Mouse (Mus musculus): ENCODE measurements around the gene Olfr1054. TPM values are rescaled to one million over a fixed set of nuclear protein-coding genes. Genes with fewer than 3 reads are reported as not detected.

Olfr1054 gene
- polyA plus RNA-seq (2014; fragmentation: Illumina TruSeq; extraction: RNeasy Lipid Tissue Mini Kit (QIAGEN cat#74804); ENCODE audit: low read depth, low replicate concordance), result not detected

GRCm38 (mm10) chr2:86335333-86335732 is at the start of gene Olfr1054:
Gene Olfr1054 (minus strand): TSS chr2:86335433.

GRCm38 (mm10) chr2:86378293-86378692 is 43.1 kb upstream of the Olfr1054 start, which contains the start of gene Olfr1057:
Gene Olfr1057 (minus strand): TSS chr2:86378393.

GRCm38 (mm10) chr2:86362369-86362768 is 27.1 kb upstream of the Olfr1054 start, which contains the start of gene Olfr1056:
Gene Olfr1056 (minus strand): TSS chr2:86362469.

GRCm38 (mm10) chr2:86350184-86350583 is 15.0 kb upstream of the Olfr1054 start, which contains the start of gene Olfr1055:
Gene Olfr1055 (minus strand): TSS chr2:86350284.

GRCm38 (mm10) chr2:86315184-86315583 is 20.0 kb downstream of the Olfr1054 start, which contains the start of gene Olfr1053:
Gene Olfr1053 (minus strand): TSS chr2:86315284.

GRCm38 (mm10) chr2:86292155-86292554 is 43.1 kb downstream of the Olfr1054 start, which contains the start of gene Olfr1052:
Gene Olfr1052 (plus strand): TSS chr2:86292455.

Other genes with a start within 250 kb of the Olfr1054 start
- gene Olfr1037, start 248.0 kb downstream of the Olfr1054 start, polyA plus RNA-seq (2014; fragmentation: Illumina TruSeq; extraction: RNeasy Lipid Tissue Mini Kit (QIAGEN cat#74804); ENCODE audit: low read depth, low replicate concordance), result not detected
- gene Olfr1039, start 199.5 kb downstream of the Olfr1054 start, polyA plus RNA-seq (2014; fragmentation: Illumina TruSeq; extraction: RNeasy Lipid Tissue Mini Kit (QIAGEN cat#74804); ENCODE audit: low read depth, low replicate concordance), result not detected
- not detected for gene Olfr1040, start 188.7 kb downstream of the Olfr1054 start, polyA plus RNA-seq (2014; fragmentation: Illumina TruSeq; extraction: RNeasy Lipid Tissue Mini Kit (QIAGEN cat#74804); ENCODE audit: low read depth, low replicate concordance)
- gene Olfr1042, start 173.6 kb downstream of the Olfr1054 start, polyA plus RNA-seq (2014; fragmentation: Illumina TruSeq; extraction: RNeasy Lipid Tissue Mini Kit (QIAGEN cat#74804); ENCODE audit: low read depth, low replicate concordance), result not detected
- not detected for gene Olfr1043, start 167.9 kb downstream of the Olfr1054 start, polyA plus RNA-seq (2014; fragmentation: Illumina TruSeq; extraction: RNeasy Lipid Tissue Mini Kit (QIAGEN cat#74804); ENCODE audit: low read depth, low replicate concordance)
- gene Olfr1044, start 157.6 kb downstream of the Olfr1054 start, polyA plus RNA-seq (2014; fragmentation: Illumina TruSeq; extraction: RNeasy Lipid Tissue Mini Kit (QIAGEN cat#74804); ENCODE audit: low read depth, low replicate concordance), result not detected
- not detected for gene Olfr52, start 149.8 kb downstream of the Olfr1054 start, polyA plus RNA-seq (2014; fragmentation: Illumina TruSeq; extraction: RNeasy Lipid Tissue Mini Kit (QIAGEN cat#74804); ENCODE audit: low read depth, low replicate concordance)
- not detected for gene Olfr1045, start 132.4 kb downstream of the Olfr1054 start, polyA plus RNA-seq (2014; fragmentation: Illumina TruSeq; extraction: RNeasy Lipid Tissue Mini Kit (QIAGEN cat#74804); ENCODE audit: low read depth, low replicate concordance)
- not detected for gene Olfr1046, start 116.1 kb downstream of the Olfr1054 start, polyA plus RNA-seq (2014; fragmentation: Illumina TruSeq; extraction: RNeasy Lipid Tissue Mini Kit (QIAGEN cat#74804); ENCODE audit: low read depth, low replicate concordance)
- gene Olfr1047, start 104.0 kb downstream of the Olfr1054 start, polyA plus RNA-seq (2014; fragmentation: Illumina TruSeq; extraction: RNeasy Lipid Tissue Mini Kit (QIAGEN cat#74804); ENCODE audit: low read depth, low replicate concordance), result not detected
- gene Olfr1048, start 95.1 kb downstream of the Olfr1054 start, polyA plus RNA-seq (2014; fragmentation: Illumina TruSeq; extraction: RNeasy Lipid Tissue Mini Kit (QIAGEN cat#74804); ENCODE audit: low read depth, low replicate concordance), result not detected
- gene Olfr1049, start 77.1 kb downstream of the Olfr1054 start, polyA plus RNA-seq (2014; fragmentation: Illumina TruSeq; extraction: RNeasy Lipid Tissue Mini Kit (QIAGEN cat#74804); ENCODE audit: low read depth, low replicate concordance), result not detected
- not detected for gene Olfr1051, start 56.3 kb downstream of the Olfr1054 start, polyA plus RNA-seq (2014; fragmentation: Illumina TruSeq; extraction: RNeasy Lipid Tissue Mini Kit (QIAGEN cat#74804); ENCODE audit: low read depth, low replicate concordance)
- gene Olfr1052, start 43.0 kb downstream of the Olfr1054 start, polyA plus RNA-seq (2014; fragmentation: Illumina TruSeq; extraction: RNeasy Lipid Tissue Mini Kit (QIAGEN cat#74804); ENCODE audit: low read depth, low replicate concordance), result not detected
- not detected for gene Olfr1053, start 20.1 kb downstream of the Olfr1054 start, polyA plus RNA-seq (2014; fragmentation: Illumina TruSeq; extraction: RNeasy Lipid Tissue Mini Kit (QIAGEN cat#74804); ENCODE audit: low read depth, low replicate concordance)
- not detected for gene Olfr1055, start 14.9 kb upstream of the Olfr1054 start, polyA plus RNA-seq (2014; fragmentation: Illumina TruSeq; extraction: RNeasy Lipid Tissue Mini Kit (QIAGEN cat#74804); ENCODE audit: low read depth, low replicate concordance)
- gene Olfr1056, start 27.0 kb upstream of the Olfr1054 start, polyA plus RNA-seq (2014; fragmentation: Illumina TruSeq; extraction: RNeasy Lipid Tissue Mini Kit (QIAGEN cat#74804); ENCODE audit: low read depth, low replicate concordance), result not detected
- not detected for gene Olfr1057, start 43.0 kb upstream of the Olfr1054 start, polyA plus RNA-seq (2014; fragmentation: Illumina TruSeq; extraction: RNeasy Lipid Tissue Mini Kit (QIAGEN cat#74804); ENCODE audit: low read depth, low replicate concordance)
- gene Olfr1058, start 53.1 kb upstream of the Olfr1054 start, polyA plus RNA-seq (2014; fragmentation: Illumina TruSeq; extraction: RNeasy Lipid Tissue Mini Kit (QIAGEN cat#74804); ENCODE audit: low read depth, low replicate concordance), result not detected
- gene Olfr1061, start 78.6 kb upstream of the Olfr1054 start, polyA plus RNA-seq (2014; fragmentation: Illumina TruSeq; extraction: RNeasy Lipid Tissue Mini Kit (QIAGEN cat#74804); ENCODE audit: low read depth, low replicate concordance), result not detected
- gene Olfr1062, start 91.3 kb upstream of the Olfr1054 start, polyA plus RNA-seq (2014; fragmentation: Illumina TruSeq; extraction: RNeasy Lipid Tissue Mini Kit (QIAGEN cat#74804); ENCODE audit: low read depth, low replicate concordance), result not detected
- gene Olfr1065, start 115.2 kb upstream of the Olfr1054 start, polyA plus RNA-seq (2014; fragmentation: Illumina TruSeq; extraction: RNeasy Lipid Tissue Mini Kit (QIAGEN cat#74804); ENCODE audit: low read depth, low replicate concordance), result not detected
- gene Olfr1066, start 120.8 kb upstream of the Olfr1054 start, polyA plus RNA-seq (2014; fragmentation: Illumina TruSeq; extraction: RNeasy Lipid Tissue Mini Kit (QIAGEN cat#74804); ENCODE audit: low read depth, low replicate concordance), result not detected
- gene Olfr228, start 152.0 kb upstream of the Olfr1054 start, polyA plus RNA-seq (2014; fragmentation: Illumina TruSeq; extraction: RNeasy Lipid Tissue Mini Kit (QIAGEN cat#74804); ENCODE audit: low read depth, low replicate concordance), result not detected
- gene Olfr1076, start 173.0 kb upstream of the Olfr1054 start, polyA plus RNA-seq (2014; fragmentation: Illumina TruSeq; extraction: RNeasy Lipid Tissue Mini Kit (QIAGEN cat#74804); ENCODE audit: low read depth, low replicate concordance), result not detected
- gene Olfr1079, start 207.0 kb upstream of the Olfr1054 start, polyA plus RNA-seq (2014; fragmentation: Illumina TruSeq; extraction: RNeasy Lipid Tissue Mini Kit (QIAGEN cat#74804); ENCODE audit: low read depth, low replicate concordance), result not detected
- not detected for gene Olfr1080, start 222.8 kb upstream of the Olfr1054 start, polyA plus RNA-seq (2014; fragmentation: Illumina TruSeq; extraction: RNeasy Lipid Tissue Mini Kit (QIAGEN cat#74804); ENCODE audit: low read depth, low replicate concordance)

Measured in kidney, adult 10 weeks (tissue).